Mouse (Mus musculus) cerebellum, adult (tissue): ENCODE measurements around the gene Ceacam20.
"Not testable (repeated sequence)": the region's sequence is repeated elsewhere in the genome, so short reads cannot be mapped to it uniquely, and the experiment has no call there.

Experiments
- ATAC-seq: cut with Nextera tagmentation; 2 replicates; pipeline ENCODE4 v1.9.2; 2017; ENCODE audit warnings: mild to moderate bottlenecking, moderate library complexity, mixed read lengths; ENCODE audit not compliant: insufficient number of reproducible peaks, low FRiP score, low TSS enrichment

Gene Ceacam20

GRCm38 (mm10) chr7:19945821-19946515, 19.2 kb upstream of the Ceacam20 start:
- no peak for ATAC-seq

GRCm38 (mm10) chr7:19948956-19949355, 16.3 kb upstream of the Ceacam20 start:
- no peak for ATAC-seq

GRCm38 (mm10) chr7:19949996-19950395, 15.2 kb upstream of the Ceacam20 start:
- no peak for ATAC-seq

- no peak for ATAC-seq
These were observed 14.6 kb upstream of the Ceacam20 start, which contains the start of gene Igsf23 for GRCm38 (mm10) chr7:19950589-19950988. Igsf23 (minus strand) TSS chr7:19950756.

- no peak for ATAC-seq
These were observed 12.8 kb upstream of the Ceacam20 start for GRCm38 (mm10) chr7:19952320-19952986.

GRCm38 (mm10) chr7:19953054-19953453, 12.2 kb upstream of the Ceacam20 start:
- ATAC-seq, result no peak

GRCm38 (mm10) chr7:19955861-19956260, 9.4 kb upstream of the Ceacam20 start:
- no peak for ATAC-seq

GRCm38 (mm10) chr7:19956341-19956781, 8.9 kb upstream of the Ceacam20 start:
- ATAC-seq, result no peak

GRCm38 (mm10) chr7:19962423-19962822, 2.8 kb upstream of the Ceacam20 start:
- ATAC-seq, result no peak

- no peak for ATAC-seq
These were observed 3.9 kb downstream of the Ceacam20 start for GRCm38 (mm10) chr7:19969106-19969505.

- ATAC-seq, result no peak
These were observed 4.4 kb downstream of the Ceacam20 start for GRCm38 (mm10) chr7:19969541-19970090.

GRCm38 (mm10) chr7:19970196-19970595, 5.0 kb downstream of the Ceacam20 start:
- ATAC-seq, result no peak

GRCm38 (mm10) chr7:19971516-19971915, 6.3 kb downstream of the Ceacam20 start:
- no peak for ATAC-seq

- ATAC-seq, result not testable (repeated sequence)
These were observed 26.0 kb downstream of the Ceacam20 start, which contains the start of gene Nlrp9b for GRCm38 (mm10) chr7:19991165-19991564. Nlrp9b (plus strand) TSS chr7:19991465.

- ATAC-seq, result not testable (repeated sequence)
These were observed 31.5 kb downstream of the Ceacam20 start for GRCm38 (mm10) chr7:19996721-19997120.

- ATAC-seq, result no peak
These were observed 44.8 kb downstream of the Ceacam20 start for GRCm38 (mm10) chr7:20009987-20010386.
